ENCODE assay signal across 13 mouse cellular contexts in the genomic region with DNA sequence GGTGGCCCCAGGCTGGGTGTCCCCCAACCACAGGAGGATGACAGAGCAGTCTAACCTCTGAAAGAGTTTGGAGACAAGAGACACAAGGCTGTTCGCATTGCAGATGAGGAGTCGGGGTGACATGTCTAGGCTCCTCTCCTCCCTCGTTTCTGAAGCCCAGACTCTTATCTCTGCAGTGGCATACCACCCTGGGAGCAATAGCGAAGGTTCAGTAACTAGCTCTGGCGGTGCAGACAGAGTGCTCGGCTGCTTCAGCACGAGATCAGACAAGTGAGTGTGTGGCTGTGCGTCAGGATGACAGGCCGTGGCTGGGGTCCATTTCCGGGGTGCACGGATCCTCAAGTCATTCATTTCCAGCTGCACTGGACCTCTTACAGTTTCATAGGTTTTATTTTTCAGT.
DNase-seq lines count a peak whose midpoint lies in the region; ATAC-seq lines count a peak whose summit lies in the region.
"Had no signal": no experiment of that assay in that cellular context is flagged by ENCODE, and none has a peak within 500 bp of the region (broad histone marks: within the 10 kb centered on the region; RNA-seq: fewer than 3 reads in every experiment).

No protein-coding gene starts in this region.

- H3K27me3 ChIP-seq in forebrain, embryonic 11.5 days (ENCODE audit: control insufficient read depth, insufficient read depth, low read length), result no peaks in the 10 kb centered on the region
- no peaks in the 10 kb centered on the region for H3K27me3 ChIP-seq in forebrain, embryonic 16.5 days (replicated peaks; ENCODE audit: control insufficient read depth, insufficient read depth, low read length)
- peaks cover 7% of the 10 kb centered on the region; the same call in 1 of the 2 replicates for H3K27me3 ChIP-seq in midbrain, embryonic 12.5 days
- no peaks in the 10 kb centered on the region for H3K27me3 ChIP-seq in midbrain, embryonic 16.5 days (ENCODE audit: control insufficient read depth, insufficient read depth, low read depth, low read length)
- H3K27me3 ChIP-seq in liver, embryonic 11.5 days (replicated peaks; ENCODE audit: control insufficient read depth, insufficient read depth, low read length), result no peaks in the 10 kb centered on the region
- H3K27me3 ChIP-seq: embryonic facial prominence, embryonic 12.5 days had no signal

- no peak overlapping the region for H3K4me2 ChIP-seq in forebrain, embryonic 11.5 days (ENCODE audit: low read depth, low read length, severe bottlenecking)
- no peak overlapping the region for H3K4me2 ChIP-seq in forebrain, embryonic 16.5 days (ENCODE audit: low read length)
- no peak overlapping the region for H3K4me2 ChIP-seq in midbrain, embryonic 12.5 days (replicated peaks)
- no peak overlapping the region for H3K4me2 ChIP-seq in midbrain, embryonic 16.5 days (ENCODE audit: low read length)
- peak overlapping the region; percentile 42 for H3K4me2 ChIP-seq in liver, embryonic 11.5 days
- H3K4me2 ChIP-seq: embryonic facial prominence, embryonic 12.5 days; lung, embryonic 14.5 days had no signal

- ATAC-seq in forebrain, embryonic 11.5 days (replicated peaks; ENCODE audit: low FRiP score), result no peak
- no peak for ATAC-seq in forebrain, embryonic 16.5 days
- no peak for ATAC-seq in midbrain, embryonic 12.5 days (ENCODE audit: low FRiP score, low read depth)
- ATAC-seq in midbrain, embryonic 16.5 days, result no peak
- ATAC-seq in common myeloid progenitor, adult 5-6 weeks (replicated peaks; ENCODE audit: low read depth, poor library complexity, severe bottlenecking), result peak; percentile 40
- ATAC-seq in liver, embryonic 11.5 days (replicated peaks; ENCODE audit: low FRiP score), result peak; percentile 80

- 49% methylated on average over 11 of the region's 11 CpGs for WGBS in forebrain, embryonic 11.5 days
- WGBS in forebrain, embryonic 16.5 days, result 47% methylated on average over 11 of the region's 11 CpGs
- 55% methylated on average over 11 of the region's 11 CpGs for WGBS in midbrain, embryonic 12.5 days
- WGBS in midbrain, embryonic 16.5 days, result 52% methylated on average over 11 of the region's 11 CpGs
- 30% methylated on average over 11 of the region's 11 CpGs for WGBS in liver, embryonic 11.5 days

- H3K27ac ChIP-seq in forebrain, embryonic 11.5 days (ENCODE audit: low read depth, low read length), result peak overlapping the region; percentile 37
- H3K27ac ChIP-seq in forebrain, embryonic 16.5 days (ENCODE audit: low read length), result no peak overlapping the region
- peak overlapping the region; percentile 25; the same call in 1 of the 2 replicates for H3K27ac ChIP-seq in midbrain, embryonic 12.5 days (replicated peaks)
- no peak overlapping the region for H3K27ac ChIP-seq in midbrain, embryonic 16.5 days (ENCODE audit: low read length)
- peak overlapping the region; percentile 74 for H3K27ac ChIP-seq in liver, embryonic 11.5 days (ENCODE audit: low read depth, low read length)
- H3K27ac ChIP-seq: embryonic facial prominence, embryonic 12.5 days had no signal

- no peaks in the 10 kb centered on the region for H3K4me1 ChIP-seq in forebrain, embryonic 11.5 days (replicated peaks; ENCODE audit: control insufficient read depth, insufficient read depth, low read length)
- peaks cover 3% of the 10 kb centered on the region; the same call in 1 of the 2 replicates for H3K4me1 ChIP-seq in forebrain, embryonic 16.5 days (replicated peaks; ENCODE audit: control insufficient read depth, insufficient read depth, low read length)
- H3K4me1 ChIP-seq in midbrain, embryonic 12.5 days, result peaks cover 5% of the 10 kb centered on the region; the same call in 1 of the 2 replicates
- peaks cover 6% of the 10 kb centered on the region; the same call in 1 of the 2 replicates for H3K4me1 ChIP-seq in midbrain, embryonic 16.5 days (ENCODE audit: control insufficient read depth, insufficient read depth, low read length)
- peaks cover 16% of the 10 kb centered on the region for H3K4me1 ChIP-seq in liver, embryonic 11.5 days (replicated peaks; ENCODE audit: control insufficient read depth, insufficient read depth, low read length)
- H3K4me1 ChIP-seq: embryonic facial prominence, embryonic 12.5 days had no signal

- no peak overlapping the region for H3K9ac ChIP-seq in forebrain, embryonic 11.5 days (ENCODE audit: low read length)
- H3K9ac ChIP-seq in forebrain, embryonic 16.5 days (replicated peaks; ENCODE audit: low read depth, low read length), result no peak overlapping the region
- 0 out of 2 replicates have a peak overlapping the region, but pooled peaks have one; percentile 6 for H3K9ac ChIP-seq in midbrain, embryonic 12.5 days (replicated peaks)
- H3K9ac ChIP-seq in midbrain, embryonic 16.5 days (ENCODE audit: low read depth, low read length), result no peak overlapping the region
- no peak overlapping the region for H3K9ac ChIP-seq in liver, embryonic 11.5 days (ENCODE audit: low read depth, low read length)
- H3K9ac ChIP-seq: embryonic facial prominence, embryonic 12.5 days; lung, embryonic 14.5 days had no signal

- H3K4me3 ChIP-seq in forebrain, embryonic 11.5 days (ENCODE audit: low read depth, low read length), result no peak overlapping the region
- H3K4me3 ChIP-seq in forebrain, embryonic 16.5 days (replicated peaks; ENCODE audit: low read length), result no peak overlapping the region
- H3K4me3 ChIP-seq in midbrain, embryonic 12.5 days, result no peak overlapping the region
- no peak overlapping the region for H3K4me3 ChIP-seq in midbrain, embryonic 16.5 days (ENCODE audit: low read depth, low read length)
- peak overlapping the region; percentile 17; the same call in 1 of the 2 replicates for H3K4me3 ChIP-seq in liver, embryonic 11.5 days (ENCODE audit: low read depth, low read length)
- H3K4me3 ChIP-seq: embryonic facial prominence, embryonic 12.5 days had no signal

- no peak for DNase-seq in forebrain, embryonic 11.5 days (ENCODE audit: low spot score)
- DNase-seq in liver, embryonic 11.5 days (ENCODE audit: low spot score), result no peak
- no peak for DNase-seq in left cerebral cortex, postnatal 25 days (ENCODE audit: low spot score in 2 of 2)
- DNase-seq in layer of hippocampus, postnatal 14 days (ENCODE audit: low spot score in 2 of 2), result no peak
- DNase-seq: cerebellum, postnatal 10 days; kidney, postnatal 25 days; lung, embryonic 14.5 days had no signal

- H3K9me3 ChIP-seq in forebrain, embryonic 11.5 days (ENCODE audit: control insufficient read depth, low read length), result no peaks in the 10 kb centered on the region
- H3K9me3 ChIP-seq in forebrain, embryonic 16.5 days (ENCODE audit: control insufficient read depth, low read length), result no peaks in the 10 kb centered on the region
- H3K9me3 ChIP-seq in midbrain, embryonic 12.5 days, result no peaks in the 10 kb centered on the region
- H3K9me3 ChIP-seq in midbrain, embryonic 16.5 days (replicated peaks; ENCODE audit: control insufficient read depth, low read length, poor library complexity, severe bottlenecking), result no peaks in the 10 kb centered on the region
- no peaks in the 10 kb centered on the region for H3K9me3 ChIP-seq in liver, embryonic 11.5 days (ENCODE audit: control insufficient read depth, low read length)
- H3K9me3 ChIP-seq: embryonic facial prominence, embryonic 12.5 days had no signal

- intact Hi-C loops in left cerebral cortex, postnatal 25 days (cut with DNase I), result loop anchor here (5.0 kb wide), 1 partner anchor 365 kb away; no protein-coding TSS in a partner anchor

- H3K36me3 ChIP-seq in forebrain, embryonic 11.5 days (ENCODE audit: control insufficient read depth, insufficient read depth, low read length), result no peaks in the 10 kb centered on the region
- no peaks in the 10 kb centered on the region for H3K36me3 ChIP-seq in forebrain, embryonic 16.5 days (ENCODE audit: control insufficient read depth, insufficient read depth)
- no peaks in the 10 kb centered on the region for H3K36me3 ChIP-seq in midbrain, embryonic 12.5 days
- no peaks in the 10 kb centered on the region for H3K36me3 ChIP-seq in midbrain, embryonic 16.5 days (ENCODE audit: control insufficient read depth, insufficient read depth, low read length)
- H3K36me3 ChIP-seq in liver, embryonic 11.5 days (ENCODE audit: control insufficient read depth, insufficient read depth, low read length), result no peaks in the 10 kb centered on the region
- H3K36me3 ChIP-seq: embryonic facial prominence, embryonic 12.5 days; G1E had no signal

Comparison
In these comparisons a context has a peak if more than half of its experiments do, and no peak if none do; other contexts are left out.
1. H3K27ac ChIP-seq: peak in forebrain, embryonic 11.5 days (single experiment), midbrain, embryonic 12.5 days (single experiment) and liver, embryonic 11.5 days (single experiment); none in forebrain, embryonic 16.5 days (single experiment) and midbrain, embryonic 16.5 days (single experiment).
2. ATAC-seq: peak in common myeloid progenitor, adult 5-6 weeks (single experiment) and liver, embryonic 11.5 days (single experiment); none in forebrain, embryonic 11.5 days (single experiment), forebrain, embryonic 16.5 days (single experiment), midbrain, embryonic 12.5 days (single experiment) and midbrain, embryonic 16.5 days (single experiment).